Mouse (Mus musculus) heart, adult 2 months (tissue): ENCODE measurements around the gene Atpif1.

Experiments
- CTCF ChIP-seq: fragments of 200-600 bp; IDR thresholded peaks from 2 replicates; pipeline ENCODE4 v1.8.1; 2022; ENCODE audit warnings: antibody characterized with exemption, mild to moderate bottlenecking, moderate library complexity
- EP300 ChIP-seq: fragments of 200-500 bp; IDR thresholded peaks from 2 replicates; pipeline ENCODE4 v1.6.1; 2011; ENCODE audit warnings: low read depth, low read length, control low read depth; ENCODE audit not compliant: insufficient read depth
- POLR2A ChIP-seq: fragments of 200-500 bp; IDR thresholded peaks from 2 replicates; pipeline ENCODE4 v1.6.1; 2011; ENCODE audit warnings: mild to moderate bottlenecking, low read depth, low read length, control low read depth; ENCODE audit not compliant: insufficient read depth

GRCm38 (mm10) chr4:132524808-132525207 is 8.7 kb downstream of the Atpif1 start:
- no peak for TF ChIP-seq POLR2A
- no peak for TF ChIP-seq EP300
- TF ChIP-seq CTCF, result no peak
